In genomic region chr10:127350594-127351284, GRCm38 (mm10) we compare ENCODE assay signal across 8 mouse cellular contexts. TPM values are rescaled to one million over a fixed set of nuclear protein-coding genes. Genes with fewer than 3 reads are reported as not detected.
DNase-seq lines count a peak whose midpoint lies in the region; ATAC-seq lines count a peak whose summit lies in the region.

No protein-coding gene starts in this region.

- H3K36me3 ChIP-seq in intestine, embryonic 15.5 days: no peaks in the 10 kb centered on the region
- no peaks in the 10 kb centered on the region for H3K36me3 ChIP-seq in limb, embryonic 12.5 days
- H3K36me3 ChIP-seq in midbrain, embryonic 13.5 days: no peaks in the 10 kb centered on the region

- H3K4me1 ChIP-seq in intestine, embryonic 15.5 days (replicated peaks): peaks cover 3% of the 10 kb centered on the region; the same call in 1 of the 2 replicates
- peaks cover 8% of the 10 kb centered on the region for H3K4me1 ChIP-seq in limb, embryonic 12.5 days (replicated peaks)
- peaks cover 7% of the 10 kb centered on the region for H3K4me1 ChIP-seq in midbrain, embryonic 13.5 days (replicated peaks)

- H3K27ac ChIP-seq in intestine, embryonic 15.5 days: no peak overlapping the region
- no peak overlapping the region for H3K27ac ChIP-seq in limb, embryonic 12.5 days
- H3K27ac ChIP-seq in midbrain, embryonic 13.5 days: no peak overlapping the region

- WGBS in intestine, embryonic 15.5 days: 11% methylated on average over 24 of the region's 24 CpGs
- WGBS in limb, embryonic 12.5 days: 13% methylated on average over 24 of the region's 24 CpGs
- 15% methylated on average over 24 of the region's 24 CpGs for WGBS in midbrain, embryonic 13.5 days

- H3K9me3 ChIP-seq in intestine, embryonic 15.5 days: no peaks in the 10 kb centered on the region
- H3K9me3 ChIP-seq in limb, embryonic 12.5 days: no peaks in the 10 kb centered on the region
- H3K9me3 ChIP-seq in midbrain, embryonic 13.5 days: no peaks in the 10 kb centered on the region

- no peak overlapping the region for H3K9ac ChIP-seq in intestine, embryonic 15.5 days
- peak overlapping the region; percentile 47 for H3K9ac ChIP-seq in limb, embryonic 12.5 days (replicated peaks)
- H3K9ac ChIP-seq in midbrain, embryonic 13.5 days (replicated peaks): 0 out of 2 replicates have a peak overlapping the region, but pooled peaks have one; percentile 29

- peak; percentile 37 to 73 for DNase-seq in layer of hippocampus, adult 18-20 months (ENCODE audit: low spot score in 2 of 2)
- no peak for DNase-seq in layer of hippocampus, adult 9-10 months (ENCODE audit: low spot score)
- peak; percentile 76 for DNase-seq in cerebellum, adult 9-11 months
- DNase-seq in frontal cortex, adult 2 months (ENCODE audit: extremely low spot score in 1 of 2, low spot score in 1 of 2): peak; percentile 40 to 82
- DNase-seq in spleen, postnatal 36 days (ENCODE audit: low spot score in 2 of 2): peak; percentile 53

- H3K4me3 ChIP-seq in intestine, embryonic 15.5 days (replicated peaks): no peak overlapping the region
- peak overlapping the region; percentile 35 for H3K4me3 ChIP-seq in limb, embryonic 12.5 days (replicated peaks)
- peak overlapping the region; percentile 22; the same call in 1 of the 2 replicates for H3K4me3 ChIP-seq in midbrain, embryonic 13.5 days (replicated peaks)

- H3K27me3 ChIP-seq in intestine, embryonic 15.5 days (replicated peaks): no peaks in the 10 kb centered on the region; the same call in 1 of the 2 replicates
- H3K27me3 ChIP-seq in limb, embryonic 12.5 days: no peaks in the 10 kb centered on the region
- peaks cover 8% of the 10 kb centered on the region for H3K27me3 ChIP-seq in midbrain, embryonic 13.5 days

- peak; percentile 85 for ATAC-seq in intestine, embryonic 15.5 days
- ATAC-seq in limb, embryonic 12.5 days (ENCODE audit: insufficient number of reproducible peaks, insufficient read depth, low FRiP score, low TSS enrichment, low read depth): peak; percentile 40; the same call in 1 of the 2 replicates
- peak; percentile 85 for ATAC-seq in midbrain, embryonic 13.5 days

- H3K4me2 ChIP-seq in intestine, embryonic 15.5 days (replicated peaks): peak overlapping the region; percentile 50
- H3K4me2 ChIP-seq in limb, embryonic 12.5 days: peak overlapping the region; percentile 60
- H3K4me2 ChIP-seq in midbrain, embryonic 13.5 days (replicated peaks): peak overlapping the region; percentile 47

RNA-seq across cellular contexts. Expression of gene Inhbe, which starts 3.5 kb away (rescaled TPM):
- not detected for total RNA-seq in layer of hippocampus, adult 18-20 months (2021)
- 0.10 and 0.13 TPM in 2 replicates for polyA plus RNA-seq in frontal cortex, adult 2 months (2012; rRNA removed)
- 0.03 TPM in 1 of 2 replicates, not detected in the other for polyA plus RNA-seq in intestine, embryonic 15.5 days (2015; fragmentation: Nextera tagmentation; extraction: Ambion mirVana)
- 0.04 and 0.08 TPM in 2 replicates for polyA plus RNA-seq in limb, embryonic 12.5 days (2016; fragmentation: Nextera tagmentation; extraction: Ambion mirVana)
- 0.04 TPM in 1 of 2 replicates, not detected in the other for polyA plus RNA-seq in midbrain, embryonic 13.5 days (2015; fragmentation: Nextera tagmentation; extraction: Ambion mirVana)

RNA-seq across cellular contexts. Expression of gene Gli1, which starts 9.0 kb away (rescaled TPM):
- 1 to 10 TPM; 1.5 to 2.0 TPM for total RNA-seq in layer of hippocampus, adult 18-20 months (2021)
- polyA plus RNA-seq in frontal cortex, adult 2 months (2012; rRNA removed): 2.0 and 3.2 TPM in 2 replicates
- 7.5 and 8.1 TPM in 2 replicates for polyA plus RNA-seq in intestine, embryonic 15.5 days (2015; fragmentation: Nextera tagmentation; extraction: Ambion mirVana)
- polyA plus RNA-seq in limb, embryonic 12.5 days (2016; fragmentation: Nextera tagmentation; extraction: Ambion mirVana): 11.0 and 14.2 TPM in 2 replicates
- 1.3 and 1.5 TPM in 2 replicates for polyA plus RNA-seq in midbrain, embryonic 13.5 days (2015; fragmentation: Nextera tagmentation; extraction: Ambion mirVana)

RNA-seq across cellular contexts. Expression of gene Inhbc, which starts 19.5 kb away (rescaled TPM):
- total RNA-seq in layer of hippocampus, adult 18-20 months (2021): not detected
- polyA plus RNA-seq in frontal cortex, adult 2 months (2012; rRNA removed): not detected in 2 replicates
- 0.18 TPM in 1 of 2 replicates, not detected in the other for polyA plus RNA-seq in intestine, embryonic 15.5 days (2015; fragmentation: Nextera tagmentation; extraction: Ambion mirVana)
- not detected in 2 replicates for polyA plus RNA-seq in limb, embryonic 12.5 days (2016; fragmentation: Nextera tagmentation; extraction: Ambion mirVana)
- not detected in 2 replicates for polyA plus RNA-seq in midbrain, embryonic 13.5 days (2015; fragmentation: Nextera tagmentation; extraction: Ambion mirVana)

RNA-seq across cellular contexts. Expression of gene Arhgap9, which starts 29.0 kb away (rescaled TPM):
- under 1 TPM; 0.84 to 0.92 TPM for total RNA-seq in layer of hippocampus, adult 18-20 months (2021)
- 1.1 and 1.3 TPM in 2 replicates for polyA plus RNA-seq in frontal cortex, adult 2 months (2012; rRNA removed)
- 6.1 and 6.7 TPM in 2 replicates for polyA plus RNA-seq in intestine, embryonic 15.5 days (2015; fragmentation: Nextera tagmentation; extraction: Ambion mirVana)
- polyA plus RNA-seq in limb, embryonic 12.5 days (2016; fragmentation: Nextera tagmentation; extraction: Ambion mirVana): 5.7 and 6.5 TPM in 2 replicates
- 0.77 and 1.4 TPM in 2 replicates for polyA plus RNA-seq in midbrain, embryonic 13.5 days (2015; fragmentation: Nextera tagmentation; extraction: Ambion mirVana)

RNA-seq across cellular contexts. Expression of gene R3hdm2, which starts 29.4 kb away (rescaled TPM):
- 100 to 1,000 TPM; 164 to 167 TPM for total RNA-seq in layer of hippocampus, adult 18-20 months (2021)
- 179 and 210 TPM in 2 replicates for polyA plus RNA-seq in frontal cortex, adult 2 months (2012; rRNA removed)
- 29.5 and 31.1 TPM in 2 replicates for polyA plus RNA-seq in intestine, embryonic 15.5 days (2015; fragmentation: Nextera tagmentation; extraction: Ambion mirVana)
- 45.6 and 56.4 TPM in 2 replicates for polyA plus RNA-seq in limb, embryonic 12.5 days (2016; fragmentation: Nextera tagmentation; extraction: Ambion mirVana)
- polyA plus RNA-seq in midbrain, embryonic 13.5 days (2015; fragmentation: Nextera tagmentation; extraction: Ambion mirVana): 35.0 and 36.1 TPM in 2 replicates
